Mouse (Mus musculus) hindbrain, embryonic 13.5 days (tissue): ENCODE measurements at regions not wholly inside any gene's neighbourhood (a gene's known extent, or its start where the extent isn't known, plus 50 kb on each side); places are given as distances from the start of the nearest gene placed in this dataset.
"Not testable (repeated sequence)": the region's sequence is repeated elsewhere in the genome, so short reads cannot be mapped to it uniquely, and the experiment has no call there.

ENCODE experiments used
- ATAC-seq: fragments of 200-750 bp; cut with Nextera tagmentation; 2 replicates; pipeline ENCODE4 v1.8.0; 2017; ENCODE audit warnings: moderate TSS enrichment; ENCODE audit not compliant: low FRiP score
- H3K27ac ChIP-seq: fragments of 300-500 bp; sonication (generic); 2 replicates; pipeline ENCODE4 v1.5.1; 2015; ENCODE audit warnings: inconsistent platforms, mild to moderate bottlenecking, moderate library complexity
- H3K27me3 ChIP-seq: fragments of 300-500 bp; sonication (generic); 2 replicates; pipeline ENCODE4 v1.6.1; 2015; ENCODE audit warnings: mild to moderate bottlenecking, inconsistent platforms
- H3K36me3 ChIP-seq: fragments of 300-500 bp; sonication (generic); 2 replicates; pipeline ENCODE4 v1.6.1; 2015; ENCODE audit warnings: mild to moderate bottlenecking, inconsistent platforms
- H3K4me1 ChIP-seq: fragments of 300-500 bp; sonication (generic); replicated peaks from 2 replicates; pipeline ENCODE4 v1.6.1; 2015; ENCODE audit warnings: inconsistent platforms
- H3K4me2 ChIP-seq: fragments of 300-500 bp; sonication (generic); 2 replicates; pipeline ENCODE4 v1.6.1; 2015; ENCODE audit warnings: inconsistent platforms, mild to moderate bottlenecking, moderate library complexity
- H3K4me3 ChIP-seq: fragments of 300-500 bp; sonication (generic); 2 replicates; pipeline ENCODE4 v1.5.1; 2015; ENCODE audit warnings: mild to moderate bottlenecking, inconsistent platforms
- H3K9ac ChIP-seq: fragments of 300-500 bp; sonication (generic); 2 replicates; pipeline ENCODE4 v1.6.1; 2015; ENCODE audit warnings: mild to moderate bottlenecking, inconsistent platforms
- H3K9me3 ChIP-seq: fragments of 300-500 bp; sonication (generic); 2 replicates; pipeline ENCODE4 v1.6.1; 2016; ENCODE audit warnings: inconsistent platforms
- WGBS: fragments of 180-500 bp; shearing (Covaris S2); methylation state at CpG from one replicate; pipeline ENCODE4 v1.1.7; 2015; 5-methylcytosine and 5-hydroxymethylcytosine counted together

- Histone ChIP-seq H3K4me2 (no peak overlapping the region), H3K9me3 (no peaks in the 10 kb centered on the region), H3K9ac (no peak overlapping the region), H3K36me3 (no peaks in the 10 kb centered on the region), H3K4me1 (no peaks in the 10 kb centered on the region), H3K27me3 (no peaks in the 10 kb centered on the region), H3K27ac (no peak overlapping the region), H3K4me3 (no peak overlapping the region)
- ATAC-seq = no peak
- WGBS = 31% methylated on average over 2 of the region's 2 CpGs
Measured at GRCm38 (mm10) chr4:49958275-49958674, 112.7 kb upstream of the Grin3a start.

DNA sequence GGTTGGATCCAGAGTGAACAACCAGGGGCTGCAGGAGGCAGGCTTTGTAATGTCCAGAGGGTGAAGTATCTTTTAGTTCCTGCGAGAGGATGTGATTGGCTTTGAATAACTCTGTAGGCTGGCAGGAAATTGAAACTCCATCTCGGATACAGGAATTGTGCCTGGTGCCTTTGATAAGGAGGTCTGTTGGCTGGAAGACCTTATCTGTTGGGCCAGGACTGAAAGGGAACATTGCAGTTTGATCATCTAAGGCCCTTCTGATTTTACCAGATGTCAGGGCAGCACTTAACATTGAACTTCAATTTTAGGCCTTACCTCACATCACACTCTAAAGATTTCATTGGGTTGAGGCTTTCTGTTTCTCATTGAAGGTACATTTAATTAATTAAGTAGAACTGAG is 111.3 kb upstream of the Grin3a start:
- H3K4me1 ChIP-seq = no peaks in the 10 kb centered on the region
- no peak overlapping the region for H3K27ac ChIP-seq
- no peak overlapping the region for H3K4me3 ChIP-seq
- no peak overlapping the region for H3K4me2 ChIP-seq
- H3K9ac ChIP-seq = no peak overlapping the region
- no peaks in the 10 kb centered on the region for H3K27me3 ChIP-seq
- ATAC-seq = no peak
- 66% methylated on average over 2 of the region's 2 CpGs for WGBS
- no peaks in the 10 kb centered on the region for H3K36me3 ChIP-seq
- no peaks in the 10 kb centered on the region for H3K9me3 ChIP-seq

DNA sequence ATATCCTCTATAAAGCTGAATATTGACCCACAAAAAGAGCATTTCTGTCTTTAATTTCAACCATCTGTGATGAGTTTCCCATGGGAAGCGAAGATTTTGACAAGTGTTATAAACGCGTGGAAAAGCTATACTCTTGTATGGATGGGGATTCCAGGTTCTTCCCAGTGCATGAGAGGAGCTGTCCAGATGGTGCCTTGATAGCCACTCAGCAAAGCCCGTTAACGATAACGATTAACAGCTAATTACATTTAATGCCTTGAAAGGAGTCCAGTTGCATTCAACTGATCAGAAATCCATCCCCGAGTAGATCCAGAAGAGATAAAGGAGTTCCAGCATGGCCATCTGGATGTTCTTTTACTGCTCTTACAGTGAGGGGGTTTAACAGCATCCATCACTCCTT is 100.8 kb upstream of the Grin3a start:
- Histone ChIP-seq H3K36me3 (no peaks in the 10 kb centered on the region), H3K4me3 (no peak overlapping the region), H3K9me3 (no peaks in the 10 kb centered on the region), H3K27me3 (no peaks in the 10 kb centered on the region), H3K27ac (no peak overlapping the region), H3K4me1 (no peaks in the 10 kb centered on the region), H3K9ac (no peak overlapping the region), H3K4me2 (no peak overlapping the region)
- no peak for ATAC-seq
- 74% methylated on average over 7 of the region's 7 CpGs for WGBS

- Histone ChIP-seq H3K27me3 (no peaks in the 10 kb centered on the region), H3K9me3 (no peaks in the 10 kb centered on the region), H3K4me1 (no peaks in the 10 kb centered on the region), H3K9ac (no peak overlapping the region), H3K4me2 (no peak overlapping the region), H3K4me3 (no peak overlapping the region), H3K27ac (no peak overlapping the region), H3K36me3 (no peaks in the 10 kb centered on the region)
- no peak for ATAC-seq
- 95% methylated on average over 1 of the region's 1 CpGs for WGBS
Measured at GRCm38 (mm10) chr4:49937471-49937870, 91.9 kb upstream of the Grin3a start.

- not testable (repeated sequence) for H3K9ac ChIP-seq, H3K36me3 ChIP-seq, H3K4me2 ChIP-seq, H3K27ac ChIP-seq, H3K4me1 ChIP-seq, H3K9me3 ChIP-seq, H3K27me3 ChIP-seq, ATAC-seq, H3K4me3 ChIP-seq
Measured at GRCm38 (mm10) chr4:49929636-49930035, 84.1 kb upstream of the Grin3a start.

DNA sequence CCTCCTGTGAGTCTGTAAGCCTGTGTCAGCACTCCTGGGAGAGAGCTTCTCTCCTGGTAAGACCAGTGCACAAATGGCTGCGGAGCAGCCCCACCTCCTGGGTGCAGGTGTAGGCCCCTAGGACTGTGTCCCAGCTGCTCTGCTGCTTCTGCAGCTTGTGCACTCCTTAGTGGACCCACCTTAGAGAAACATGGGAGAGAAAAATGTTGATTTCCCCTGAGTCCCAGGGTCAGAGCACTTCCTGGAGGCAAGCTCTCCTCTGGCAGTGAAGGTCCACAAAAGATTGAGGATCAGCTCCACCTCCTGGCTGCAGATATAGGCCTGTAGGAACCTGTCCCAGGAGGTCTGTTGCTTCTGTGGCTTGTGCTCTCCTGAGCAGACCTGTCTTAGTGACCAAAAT is 81.5 kb upstream of the Grin3a start:
- H3K9ac ChIP-seq = no peak overlapping the region
- no peak for ATAC-seq
- no peaks in the 10 kb centered on the region for H3K4me1 ChIP-seq
- 82% methylated on average over 1 of the region's 1 CpGs for WGBS
- no peak overlapping the region for H3K4me2 ChIP-seq
- no peak overlapping the region for H3K27ac ChIP-seq
- no peak overlapping the region for H3K4me3 ChIP-seq
- no peaks in the 10 kb centered on the region for H3K9me3 ChIP-seq
- H3K36me3 ChIP-seq = no peaks in the 10 kb centered on the region
- no peaks in the 10 kb centered on the region for H3K27me3 ChIP-seq

- 86% methylated on average over 2 of the region's 2 CpGs for WGBS
- no peak overlapping the region for H3K27ac ChIP-seq
- no peak overlapping the region for H3K9ac ChIP-seq
- H3K36me3 ChIP-seq = no peaks in the 10 kb centered on the region
- H3K27me3 ChIP-seq = no peaks in the 10 kb centered on the region
- H3K4me1 ChIP-seq = no peaks in the 10 kb centered on the region
- H3K4me3 ChIP-seq = no peak overlapping the region
- no peaks in the 10 kb centered on the region for H3K9me3 ChIP-seq
- no peak overlapping the region for H3K4me2 ChIP-seq
- no peak for ATAC-seq
Measured at GRCm38 (mm10) chr4:49914221-49914620, 68.7 kb upstream of the Grin3a start.

GRCm38 (mm10) chr4:49913636-49914035 is 68.1 kb upstream of the Grin3a start:
- H3K9ac ChIP-seq = no peak overlapping the region
- H3K36me3 ChIP-seq = no peaks in the 10 kb centered on the region
- H3K4me1 ChIP-seq = no peaks in the 10 kb centered on the region
- H3K27me3 ChIP-seq = no peaks in the 10 kb centered on the region
- no peak overlapping the region for H3K27ac ChIP-seq
- H3K4me3 ChIP-seq = no peak overlapping the region
- peak; percentile 66; the same call in 1 of the 2 replicates for ATAC-seq
- 57% methylated on average over 2 of the region's 2 CpGs for WGBS
- no peaks in the 10 kb centered on the region for H3K9me3 ChIP-seq
- H3K4me2 ChIP-seq = no peak overlapping the region
